Mouse (Mus musculus): ENCODE data around the gene Rarres2. TPM values are rescaled to one million over a fixed set of nuclear protein-coding genes. Genes with fewer than 3 reads are reported as not detected.

The Rarres2 gene
- total and polyA plus RNA-seq, 3 experiments = not detected

DNA sequence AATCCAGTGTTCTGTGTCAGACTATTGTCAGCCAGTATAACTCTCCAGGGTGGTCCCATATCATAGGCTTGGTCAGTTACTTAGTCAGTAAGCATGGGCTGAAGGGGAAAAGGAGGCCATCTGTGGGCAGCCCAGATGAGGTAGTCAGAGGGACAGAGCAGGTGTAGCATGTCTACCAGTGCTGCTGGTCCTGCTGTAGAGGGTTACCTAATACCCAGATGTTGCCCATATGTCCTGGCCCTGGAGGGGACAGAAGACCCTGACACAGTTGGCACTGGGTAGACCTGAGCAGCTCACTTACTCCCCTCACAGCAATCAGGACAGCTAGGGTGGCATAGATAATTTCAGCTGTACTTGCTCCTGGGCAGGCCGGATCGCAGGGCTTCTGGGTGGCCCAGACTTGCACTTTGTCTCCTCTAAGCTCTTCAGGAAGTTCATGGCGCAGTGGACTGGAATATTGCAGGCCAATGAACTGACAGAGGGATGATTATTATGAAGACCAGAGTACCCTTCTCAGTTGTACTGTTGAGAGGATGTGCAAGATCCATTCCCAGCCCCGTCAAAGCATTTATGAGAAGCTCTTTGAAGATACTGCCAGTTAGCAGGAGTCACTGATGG, 6.8 kb downstream of the Rarres2 start:
- Histone ChIP-seq H3K27me3 (ENCODE audit: control insufficient read depth in 1 of 2, insufficient read depth in 2 of 2, low read length in 2 of 2) (no peaks in the 10 kb centered on the region), H3K4me1 (ENCODE audit: control insufficient read depth in 1 of 2, insufficient read depth in 2 of 2, low read length in 2 of 2) (no peaks in the 10 kb centered on the region), H3K4me3 (ENCODE audit: control insufficient read depth in 1 of 2, insufficient read depth in 1 of 2, low read depth in 2 of 2, low read length in 2 of 2) (no peak overlapping the region), H3K79me2 (ENCODE audit: control insufficient read depth, insufficient read depth, low read length, poor library complexity) (no peaks in the 10 kb centered on the region), H3K36me3 (ENCODE audit: control insufficient read depth in 1 of 2, insufficient read depth in 2 of 2, low read length in 2 of 2) (no peaks in the 10 kb centered on the region), H3K9ac (ENCODE audit: control insufficient read depth, low read depth, low read length, poor library complexity, severe bottlenecking) (no peak overlapping the region), H3K9me3 (replicated peaks; ENCODE audit: insufficient read depth, low read length) (no peaks in the 10 kb centered on the region), H3K27ac (ENCODE audit: control insufficient read depth, low read depth, low read length) (no peak overlapping the region)
- TF ChIP-seq ZMIZ1 (IDR thresholded peaks at IDR 0.05; ENCODE audit: low read depth, low read length) = no peak
- no peak for TF ChIP-seq NRF1 (IDR thresholded peaks at IDR 0.05; ENCODE audit: insufficient read depth, low read depth, low read length, poor library complexity, severe bottlenecking)
- no peak for TF ChIP-seq MYB (IDR thresholded peaks at IDR 0.05; ENCODE audit: low read depth, low read length)
- TF ChIP-seq SIN3A (IDR thresholded peaks at IDR 0.05; ENCODE audit: low read length) = no peak
- no peak for TF ChIP-seq BHLHE40 (IDR thresholded peaks at IDR 0.05; ENCODE audit: borderline replicate concordance, low read depth, low read length)
- no peak for TF ChIP-seq ZKSCAN1 (IDR thresholded peaks at IDR 0.05; ENCODE audit: low read depth, low read length)
- no peak for TF ChIP-seq TBP (IDR thresholded peaks at IDR 0.05; ENCODE audit: low read depth, low read length)
- TF ChIP-seq UBTF (IDR thresholded peaks at IDR 0.05; ENCODE audit: borderline replicate concordance, insufficient read depth, low read depth, low read length) = no peak
- no peak for TF ChIP-seq SMC3 (IDR thresholded peaks at IDR 0.05; ENCODE audit: low read depth, low read length)
- TF ChIP-seq POLR2AphosphoS5 (IDR thresholded peaks at IDR 0.05; ENCODE audit: borderline replicate concordance, low read depth, low read length) = no peak
- no peak for TF ChIP-seq MAZ (IDR thresholded peaks at IDR 0.05; ENCODE audit: low read depth, low read length)
- TF ChIP-seq POLR2A (IDR thresholded peaks at IDR 0.05; ENCODE audit: control insufficient read depth in 1 of 2, insufficient read depth in 1 of 2, low read depth in 1 of 2, low read length in 2 of 2, poor library complexity in 1 of 2) = no peak
- DNase-seq (ENCODE audit: low read depth, low spot score) = no peak

DNA sequence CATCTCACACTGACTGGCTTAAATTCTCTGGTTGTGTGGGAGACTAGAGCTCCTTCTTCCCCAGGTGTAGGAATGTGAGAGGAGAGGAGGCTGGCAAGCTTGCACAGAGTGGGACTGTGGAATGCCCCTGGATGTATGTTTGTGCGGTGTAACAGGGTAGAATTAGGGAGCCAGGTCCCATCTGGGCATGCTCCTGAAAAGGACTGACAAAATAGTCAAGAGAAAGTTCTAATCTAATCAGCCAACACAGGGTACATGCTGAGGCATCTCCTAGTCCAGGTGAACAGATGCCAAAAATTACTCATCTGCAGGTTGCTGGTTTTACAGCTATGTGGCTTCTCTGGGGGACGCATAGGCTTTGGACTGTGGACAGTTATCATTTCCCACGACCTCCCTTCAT, 16.6 kb downstream of the Rarres2 start:
- Histone ChIP-seq H3K4me3 (ENCODE audit: control insufficient read depth in 1 of 2, insufficient read depth in 1 of 2, low read depth in 2 of 2, low read length in 2 of 2) (no peak overlapping the region), H3K27ac (ENCODE audit: control insufficient read depth, low read depth, low read length) (no peak overlapping the region), H3K36me3 (ENCODE audit: control insufficient read depth in 1 of 2, insufficient read depth in 2 of 2, low read length in 2 of 2) (no peaks in the 10 kb centered on the region), H3K9ac (ENCODE audit: control insufficient read depth, low read depth, low read length, poor library complexity, severe bottlenecking) (no peak overlapping the region), H3K4me1 (ENCODE audit: control insufficient read depth in 1 of 2, insufficient read depth in 2 of 2, low read length in 2 of 2) (no peaks in the 10 kb centered on the region), H3K79me2 (ENCODE audit: control insufficient read depth, insufficient read depth, low read length, poor library complexity) (no peaks in the 10 kb centered on the region), H3K9me3 (replicated peaks; ENCODE audit: insufficient read depth, low read length) (no peaks in the 10 kb centered on the region), H3K27me3 (ENCODE audit: control insufficient read depth in 1 of 2, insufficient read depth in 2 of 2, low read length in 2 of 2) (no peaks in the 10 kb centered on the region)
- no peak for DNase-seq (ENCODE audit: low read depth, low spot score)
- TF ChIP-seq RAD21 (IDR thresholded peaks at IDR 0.05; ENCODE audit: low read depth, low read length) (no peak), SIN3A (IDR thresholded peaks at IDR 0.05; ENCODE audit: low read length) (no peak), GABPA (IDR thresholded peaks at IDR 0.05; ENCODE audit: low read depth, low read length) (no peak), TAL1 (IDR thresholded peaks at IDR 0.05; ENCODE audit: low read length) (no peak), POLR2A (IDR thresholded peaks at IDR 0.05; ENCODE audit: control insufficient read depth in 1 of 2, insufficient read depth in 1 of 2, low read depth in 1 of 2, low read length in 2 of 2, poor library complexity in 1 of 2) (no peak), ZC3H11A (IDR thresholded peaks at IDR 0.05; ENCODE audit: low read depth, low read length) (no peak), GATA1 (IDR thresholded peaks at IDR 0.05; ENCODE audit: low read depth, low read length) (no peak), USF2 (IDR thresholded peaks at IDR 0.05; ENCODE audit: borderline replicate concordance in 1 of 2, insufficient read depth in 1 of 2, low read depth in 1 of 2, low read length in 2 of 2) (no peak), UBTF (IDR thresholded peaks at IDR 0.05; ENCODE audit: borderline replicate concordance, insufficient read depth, low read depth, low read length) (no peak), MAX (IDR thresholded peaks at IDR 0.05; ENCODE audit: low read length) (no peak), MAFK (IDR thresholded peaks at IDR 0.05; ENCODE audit: borderline replicate concordance, low read depth, low read length) (no peak), ELF1 (IDR thresholded peaks at IDR 0.05; ENCODE audit: low read depth, low read length) (no peak), KAT2A (conservative IDR thresholded peaks at IDR 0.05; ENCODE audit: low read depth, low read length) (no peak), MXI1 (IDR thresholded peaks at IDR 0.05; ENCODE audit: low read depth, low read length) (no peak), ETS1 (IDR thresholded peaks at IDR 0.05; ENCODE audit: low read depth, low read length) (no peak), MEF2A (IDR thresholded peaks at IDR 0.05; ENCODE audit: extremely low read depth, insufficient replicate concordance, low read depth, low read length, poor library complexity, severe bottlenecking) (no peak), HCFC1 (IDR thresholded peaks at IDR 0.05; ENCODE audit: low read depth, low read length) (no peak), TCF12 (IDR thresholded peaks at IDR 0.05; ENCODE audit: low read depth, low read length) (no peak), CHD2 (IDR thresholded peaks at IDR 0.05; ENCODE audit: low read length) (no peak), NRF1 (IDR thresholded peaks at IDR 0.05; ENCODE audit: insufficient read depth, low read depth, low read length, poor library complexity, severe bottlenecking) (no peak)
